12 mouse cellular contexts compared by ENCODE assay signal in genomic region chr13:7182216-7182751, GRCm38 (mm10).
"Had no signal": no experiment of that assay in that cellular context is flagged by ENCODE, and none has a peak within 500 bp of the region (broad histone marks: within the 10 kb centered on the region; RNA-seq: fewer than 3 reads in every experiment).

No protein-coding gene starts in this region.

- H3K9me3 ChIP-seq: kidney, embryonic 15.5 days; liver, embryonic 13.5 days had no signal

- H3K36me3 ChIP-seq: kidney, embryonic 15.5 days; liver, embryonic 13.5 days had no signal

- H3K9ac ChIP-seq: kidney, embryonic 15.5 days; liver, embryonic 13.5 days had no signal

- H3K27ac ChIP-seq: kidney, embryonic 15.5 days; left cerebral cortex, adult 2 months; liver, embryonic 13.5 days had no signal

- H3K4me1 ChIP-seq: kidney, embryonic 15.5 days; liver, embryonic 13.5 days had no signal

- DNase-seq: kidney, postnatal 10 days; layer of hippocampus, postnatal 36 days; liver, embryonic 13.5 days; lung, adult 2 months; lung, postnatal 14 days; lung, postnatal 4 days; midbrain, embryonic 14.5 days; thymus, adult 18-20 months; thymus, postnatal 36 days had no signal

- H3K27me3 ChIP-seq: kidney, embryonic 15.5 days; liver, embryonic 13.5 days had no signal

- H3K4me2 ChIP-seq: kidney, embryonic 15.5 days; liver, embryonic 13.5 days; midbrain, embryonic 11.5 days had no signal

- H3K4me3 ChIP-seq: kidney, embryonic 15.5 days; left cerebral cortex, adult 2 months; liver, embryonic 13.5 days had no signal
